Mouse (Mus musculus) embryonic fibroblast, embryonic 13.5 days (primary cell): ENCODE data around the gene Zfp991.
"Not testable (repeated sequence)": the region's sequence is repeated elsewhere in the genome, so short reads cannot be mapped to it uniquely, and the experiment has no call there.

Experiments used
- CTCF ChIP-seq: IDR thresholded peaks from 2 replicates; pipeline ENCODE4 v1.5.1; 2011; ENCODE audit warnings: mild to moderate bottlenecking, control low read depth, low read length, moderate library complexity, borderline replicate concordance; ENCODE audit not compliant: insufficient read depth
- POLR2A ChIP-seq: IDR thresholded peaks from 2 replicates; pipeline ENCODE4 v1.6.1; 2011; ENCODE audit warnings: low read depth, mild to moderate bottlenecking, control low read depth, low read length, moderate library complexity

DNA sequence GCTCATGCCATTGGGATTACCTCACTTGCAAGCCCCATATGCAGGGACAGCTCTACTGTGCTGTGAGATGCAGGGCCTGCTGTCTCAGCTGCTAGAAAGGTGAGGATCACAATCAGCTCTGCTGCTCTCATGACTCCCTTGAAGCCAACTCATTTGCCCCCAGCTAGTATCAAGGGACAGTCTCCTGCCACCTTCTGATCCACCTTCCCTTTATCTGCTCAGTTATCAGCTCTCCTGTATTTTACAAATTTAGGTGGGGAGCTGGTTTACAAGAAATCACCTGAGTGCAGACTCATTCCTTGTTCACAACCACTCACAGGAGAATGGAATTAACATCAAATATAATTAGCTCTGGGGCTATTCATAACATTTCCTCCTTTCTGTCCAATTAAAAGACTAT, 8.0 kb upstream of the Zfp991 start:
- not testable (repeated sequence) for TF ChIP-seq CTCF, POLR2A
